ENCODE assay signal across 7 mouse cellular contexts in the genomic region with DNA sequence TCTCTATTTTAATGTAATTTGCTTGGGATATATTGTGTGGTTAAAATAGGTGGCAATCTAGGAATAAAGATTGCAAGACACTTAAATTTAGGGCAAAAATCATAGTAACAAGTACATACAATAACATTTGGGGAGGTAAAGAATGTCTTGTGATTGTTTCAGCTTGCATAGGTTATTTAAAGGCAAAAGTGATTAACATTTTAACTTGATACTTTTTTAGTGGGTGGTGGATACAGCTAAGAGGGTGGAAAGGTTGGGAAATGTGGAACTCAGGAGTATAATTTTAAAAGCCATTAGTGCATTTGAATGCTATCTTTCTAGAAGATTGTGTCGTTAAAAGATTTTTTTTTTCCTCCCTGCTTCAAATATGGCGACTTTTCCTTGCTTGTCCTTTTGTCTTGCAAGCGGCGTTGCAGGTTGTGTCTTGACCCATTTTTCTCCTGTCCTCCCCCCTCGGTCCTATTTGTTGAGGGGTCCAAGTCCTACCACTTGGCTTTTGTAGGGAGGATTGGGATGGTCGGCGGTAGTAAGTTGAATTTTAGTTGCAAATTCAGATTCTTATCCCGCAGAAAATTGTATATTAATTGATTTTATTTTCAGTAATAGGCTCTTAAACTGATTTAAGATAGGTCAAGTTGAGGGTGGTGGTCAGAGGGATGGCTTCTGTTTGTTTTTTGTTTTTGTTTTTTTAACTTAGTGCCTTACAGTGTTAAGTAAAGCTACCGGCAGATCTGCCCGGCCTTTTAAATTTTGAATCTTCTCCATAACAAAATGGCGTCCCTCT. TPM values are rescaled to one million over a fixed set of nuclear protein-coding genes. Genes with fewer than 3 reads are reported as not detected.
DNase-seq lines count a peak whose midpoint lies in the region; ATAC-seq and TF ChIP-seq lines count a peak whose summit lies in the region.

No protein-coding gene starts in this region.

- no peak for TF ChIP-seq CTCF in E14TG2a.4 (conservative IDR thresholded peaks at IDR 0.05; ENCODE audit: low read length)

- peak; percentile 88 for DNase-seq in 416B (ENCODE audit: low read depth)
- peak; percentile 60 to 66 for DNase-seq in cerebellum, postnatal 25 days
- peak; percentile 58 for DNase-seq in kidney, postnatal 14 days
- peak; percentile 77 for DNase-seq in mesoderm, embryonic 11.5 days (ENCODE audit: low read depth, low spot score)

- H3K36me3 ChIP-seq in E14TG2a.4 (ENCODE audit: insufficient read depth, low read length), result peaks cover 69% of the 10 kb centered on the region
- peaks cover 42% of the 10 kb centered on the region for H3K36me3 ChIP-seq in heart, embryonic 13.5 days
- H3K36me3 ChIP-seq in stomach, embryonic 16.5 days (ENCODE audit: control insufficient read depth, insufficient read depth, low read length), result 0 out of 2 replicates have a peak, but pooled peaks cover 7% of the 10 kb centered on the region

- WGBS in heart, embryonic 13.5 days, result 0% methylated on average over 11 of the region's 11 CpGs
- under 1% methylated on average over 11 of the region's 11 CpGs for whole genome bisulfite sequencing in stomach, embryonic 16.5 days

- no peak for ATAC-seq in heart, embryonic 13.5 days (ENCODE audit: extremely low read depth, insufficient number of reproducible peaks, low FRiP score, low TSS enrichment)
- ATAC-seq in stomach, embryonic 16.5 days (ENCODE audit: insufficient read depth, low FRiP score), result no peak

- peak overlapping the region; percentile 98 for H3K4me2 ChIP-seq in heart, embryonic 13.5 days
- peak overlapping the region; percentile 87 for H3K4me2 ChIP-seq in stomach, embryonic 16.5 days (ENCODE audit: low read depth, low read length)

- peaks cover 50% of the 10 kb centered on the region for H3K4me1 ChIP-seq in E14TG2a.4 (replicated peaks; ENCODE audit: low read depth, low read length)
- peaks cover 46% of the 10 kb centered on the region for H3K4me1 ChIP-seq in heart, embryonic 13.5 days
- peaks cover 26% of the 10 kb centered on the region for H3K4me1 ChIP-seq in stomach, embryonic 16.5 days (ENCODE audit: control insufficient read depth, insufficient read depth, low read length)

- H3K27me3 ChIP-seq in E14TG2a.4 (ENCODE audit: insufficient read depth, low read length), result no peaks in the 10 kb centered on the region
- H3K27me3 ChIP-seq in heart, embryonic 13.5 days (replicated peaks), result no peaks in the 10 kb centered on the region
- no peaks in the 10 kb centered on the region for H3K27me3 ChIP-seq in stomach, embryonic 16.5 days (ENCODE audit: control insufficient read depth, insufficient read depth, low read length)

- H3K9ac ChIP-seq in heart, embryonic 13.5 days, result peak overlapping the region; percentile 96
- peak overlapping the region; percentile 95 for H3K9ac ChIP-seq in stomach, embryonic 16.5 days (ENCODE audit: low read length)

- peak overlapping the region; percentile 96 for H3K27ac ChIP-seq in heart, embryonic 13.5 days (replicated peaks)
- peak overlapping the region; percentile 99 for H3K27ac ChIP-seq in stomach, embryonic 16.5 days (ENCODE audit: low read length)

- H3K4me3 ChIP-seq in E14TG2a.4 (replicated peaks; ENCODE audit: low read length), result peak overlapping the region; percentile 99
- H3K4me3 ChIP-seq in heart, embryonic 13.5 days, result peak overlapping the region; percentile 86
- H3K4me3 ChIP-seq in stomach, embryonic 16.5 days (replicated peaks; ENCODE audit: low read length), result peak overlapping the region; percentile 82

- H3K9me3 ChIP-seq in E14TG2a.4 (ENCODE audit: low read length), result no peaks in the 10 kb centered on the region
- no peaks in the 10 kb centered on the region for H3K9me3 ChIP-seq in heart, embryonic 13.5 days
- H3K9me3 ChIP-seq in stomach, embryonic 16.5 days (replicated peaks; ENCODE audit: control insufficient read depth, low read length), result no peaks in the 10 kb centered on the region

RNA-seq across cellular contexts. Expression of a gene that starts 2.2 kb away (rescaled TPM):
- 24.6 and 26.3 TPM in 2 replicates for polyA plus RNA-seq in heart, embryonic 13.5 days (2015; fragmentation: Nextera tagmentation; extraction: Ambion mirVana)
- 33.1 and 34.3 TPM in 2 replicates for polyA plus RNA-seq in stomach, embryonic 16.5 days (2015; fragmentation: Nextera tagmentation; extraction: Ambion mirVana)

RNA-seq across cellular contexts. Expression of a gene that starts 2.3 kb away (rescaled TPM):
- 67.8 and 75.9 TPM in 2 replicates for polyA plus RNA-seq in heart, embryonic 13.5 days (2015; fragmentation: Nextera tagmentation; extraction: Ambion mirVana)
- polyA plus RNA-seq in stomach, embryonic 16.5 days (2015; fragmentation: Nextera tagmentation; extraction: Ambion mirVana), result 83.2 and 87.3 TPM in 2 replicates

RNA-seq across cellular contexts. Expression of a gene that starts 8.6 kb away (rescaled TPM):
- 53.8 and 55.3 TPM in 2 replicates for polyA plus RNA-seq in heart, embryonic 13.5 days (2015; fragmentation: Nextera tagmentation; extraction: Ambion mirVana)
- 50.8 and 51.9 TPM in 2 replicates for polyA plus RNA-seq in stomach, embryonic 16.5 days (2015; fragmentation: Nextera tagmentation; extraction: Ambion mirVana)

RNA-seq across cellular contexts. Expression of a gene that starts 21.2 kb away (rescaled TPM):
- polyA plus RNA-seq in heart, embryonic 13.5 days (2015; fragmentation: Nextera tagmentation; extraction: Ambion mirVana), result 25.2 and 31.3 TPM in 2 replicates
- polyA plus RNA-seq in stomach, embryonic 16.5 days (2015; fragmentation: Nextera tagmentation; extraction: Ambion mirVana), result 19.1 and 22.9 TPM in 2 replicates

RNA-seq across cellular contexts. Expression of a gene that starts 38.8 kb away (rescaled TPM):
- polyA plus RNA-seq in heart, embryonic 13.5 days (2015; fragmentation: Nextera tagmentation; extraction: Ambion mirVana), result 22.8 and 27.7 TPM in 2 replicates
- 33.8 and 44.1 TPM in 2 replicates for polyA plus RNA-seq in stomach, embryonic 16.5 days (2015; fragmentation: Nextera tagmentation; extraction: Ambion mirVana)
